Mouse (Mus musculus) bone marrow, adult 2 months (tissue): ENCODE results near the gene Gm10234.

Experiments used
- CTCF ChIP-seq: fragments of 200-500 bp; IDR thresholded peaks from 2 replicates; pipeline ENCODE4 v1.5.1; 2011; ENCODE audit warnings: low read length, control low read depth; ENCODE audit not compliant: control insufficient read depth, insufficient read depth
- POLR2A ChIP-seq: fragments of 200-500 bp; IDR thresholded peaks from 2 replicates; pipeline ENCODE4 v1.6.1; 2011; ENCODE audit warnings: low read depth, mild to moderate bottlenecking, control low read depth, low read length, borderline replicate concordance; ENCODE audit not compliant: control insufficient read depth

DNA sequence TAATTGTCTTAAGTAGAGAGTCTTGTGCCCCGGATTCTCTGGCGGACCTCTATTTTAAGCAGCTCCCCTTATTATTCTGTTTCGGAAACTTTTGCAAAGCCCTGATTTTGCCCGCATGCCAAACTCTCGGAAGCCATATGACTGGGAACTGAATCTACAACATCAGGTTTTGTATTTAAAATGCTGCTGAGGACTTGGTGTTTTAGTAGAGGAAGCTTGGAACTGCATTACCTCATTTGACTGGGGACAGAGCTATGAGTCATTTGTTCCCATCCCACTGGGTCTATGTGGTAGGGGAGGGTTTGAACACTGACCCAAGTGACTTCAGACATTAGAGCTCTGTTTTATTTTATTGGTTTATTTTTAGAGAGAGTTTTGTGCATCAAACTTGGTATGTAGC lies 38.2 kb downstream of the Gm10234 start:
- TF ChIP-seq POLR2A (no peak), CTCF (no peak)
